ENCODE assay signal across 9 mouse cellular contexts in genomic region chr11:87710262-87710615, GRCm38 (mm10). TPM values are rescaled to one million over a fixed set of nuclear protein-coding genes. Genes with fewer than 3 reads are reported as not detected.
DNase-seq lines count a peak whose midpoint lies in the region; ATAC-seq lines count a peak whose summit lies in the region.
"Had no signal": no experiment of that assay in that cellular context is flagged by ENCODE, and none has a peak within 500 bp of the region (broad histone marks: within the 10 kb centered on the region; RNA-seq: fewer than 3 reads in every experiment).

No protein-coding gene starts in this region.

- ATAC-seq in heart, embryonic 15.5 days (replicated peaks; ENCODE audit: insufficient number of reproducible peaks, insufficient read depth, low FRiP score, low read depth): no peak
- ATAC-seq in embryonic facial prominence, embryonic 12.5 days (ENCODE audit: insufficient number of reproducible peaks, insufficient read depth, low FRiP score, low TSS enrichment): no peak
- ATAC-seq in intestine, embryonic 15.5 days: no peak; the same call in 1 of the 2 replicates
- no peak for ATAC-seq in midbrain, embryonic 16.5 days

- peaks cover 14% of the 10 kb centered on the region; the same call in 1 of the 2 replicates for H3K27me3 ChIP-seq in heart, embryonic 15.5 days
- no peaks in the 10 kb centered on the region for H3K27me3 ChIP-seq in embryonic facial prominence, embryonic 12.5 days
- H3K27me3 ChIP-seq in intestine, embryonic 15.5 days (replicated peaks): no peaks in the 10 kb centered on the region
- H3K27me3 ChIP-seq in midbrain, embryonic 16.5 days (ENCODE audit: control insufficient read depth, insufficient read depth, low read depth, low read length): no peaks in the 10 kb centered on the region

- intact Hi-C loops in heart, postnatal 36 days (cut with DNase I): no loop called here

- 51% methylated on average over 7 of the region's 7 CpGs for WGBS in heart, embryonic 15.5 days
- 52% methylated on average over 7 of the region's 7 CpGs for WGBS in embryonic facial prominence, embryonic 12.5 days
- 41% methylated on average over 7 of the region's 7 CpGs for WGBS in intestine, embryonic 15.5 days
- 62% methylated on average over 7 of the region's 7 CpGs for WGBS in midbrain, embryonic 16.5 days

- peak overlapping the region; percentile 36 for H3K4me3 ChIP-seq in heart, embryonic 15.5 days
- H3K4me3 ChIP-seq in embryonic facial prominence, embryonic 12.5 days: peak overlapping the region; percentile 16
- peak overlapping the region; percentile 16 for H3K4me3 ChIP-seq in intestine, embryonic 15.5 days (replicated peaks)
- peak overlapping the region; percentile 29; the same call in 1 of the 2 replicates for H3K4me3 ChIP-seq in midbrain, embryonic 16.5 days (ENCODE audit: low read depth, low read length)
- H3K4me3 ChIP-seq: left cerebral cortex, adult 2 months had no signal

- H3K4me2 ChIP-seq in heart, embryonic 15.5 days: peak overlapping the region; percentile 58
- peak overlapping the region; percentile 49 for H3K4me2 ChIP-seq in embryonic facial prominence, embryonic 12.5 days (replicated peaks)
- peak overlapping the region; percentile 57 for H3K4me2 ChIP-seq in intestine, embryonic 15.5 days (replicated peaks)
- H3K4me2 ChIP-seq in midbrain, embryonic 16.5 days (ENCODE audit: low read length): peak overlapping the region; percentile 47

- H3K4me1 ChIP-seq in heart, embryonic 15.5 days (replicated peaks): peaks cover 15% of the 10 kb centered on the region
- peaks cover 5% of the 10 kb centered on the region; the same call in 1 of the 2 replicates for H3K4me1 ChIP-seq in embryonic facial prominence, embryonic 12.5 days
- H3K4me1 ChIP-seq in intestine, embryonic 15.5 days (replicated peaks): peaks cover 12% of the 10 kb centered on the region
- H3K4me1 ChIP-seq in midbrain, embryonic 16.5 days (ENCODE audit: control insufficient read depth, insufficient read depth, low read length): peaks cover 10% of the 10 kb centered on the region

- no peaks in the 10 kb centered on the region for H3K36me3 ChIP-seq in heart, embryonic 15.5 days
- no peaks in the 10 kb centered on the region for H3K36me3 ChIP-seq in embryonic facial prominence, embryonic 12.5 days
- no peaks in the 10 kb centered on the region for H3K36me3 ChIP-seq in intestine, embryonic 15.5 days
- H3K36me3 ChIP-seq in midbrain, embryonic 16.5 days (ENCODE audit: control insufficient read depth, insufficient read depth, low read length): no peaks in the 10 kb centered on the region

- H3K9ac ChIP-seq in heart, embryonic 15.5 days: peak overlapping the region; percentile 15; the same call in 1 of the 2 replicates
- H3K9ac ChIP-seq in embryonic facial prominence, embryonic 12.5 days: no peak overlapping the region
- 0 out of 2 replicates have a peak overlapping the region, but pooled peaks have one; percentile 13 for H3K9ac ChIP-seq in intestine, embryonic 15.5 days
- H3K9ac ChIP-seq in midbrain, embryonic 16.5 days (ENCODE audit: low read depth, low read length): peak overlapping the region; percentile 22; the same call in 1 of the 2 replicates

- H3K9me3 ChIP-seq in heart, embryonic 15.5 days (replicated peaks): no peaks in the 10 kb centered on the region
- no peaks in the 10 kb centered on the region for H3K9me3 ChIP-seq in embryonic facial prominence, embryonic 12.5 days
- no peaks in the 10 kb centered on the region for H3K9me3 ChIP-seq in intestine, embryonic 15.5 days
- no peaks in the 10 kb centered on the region for H3K9me3 ChIP-seq in midbrain, embryonic 16.5 days (replicated peaks; ENCODE audit: control insufficient read depth, low read length, poor library complexity, severe bottlenecking)

- no peak overlapping the region for H3K27ac ChIP-seq in heart, embryonic 15.5 days
- peak overlapping the region; percentile 43; the same call in 1 of the 2 replicates for H3K27ac ChIP-seq in embryonic facial prominence, embryonic 12.5 days
- H3K27ac ChIP-seq in intestine, embryonic 15.5 days: peak overlapping the region; percentile 84
- H3K27ac ChIP-seq in midbrain, embryonic 16.5 days (ENCODE audit: low read length): no peak overlapping the region
- H3K27ac ChIP-seq: left cerebral cortex, adult 2 months had no signal

- DNase-seq in heart, postnatal 36 days: no peak
- DNase-seq in c-Kit-positive CD71-positive TER-119-positive erythroid progenitor cells, embryonic 14.5 days (ENCODE audit: low spot score): no peak
- DNase-seq in thymus, postnatal 36 days: no peak
- no peak for DNase-seq in retina, embryonic 14.5 days (ENCODE audit: low spot score)

RNA-seq across cellular contexts. Expression of gene Supt4a, which starts 27.1 kb away (rescaled TPM):
- 101 and 103 TPM in 2 replicates for polyA plus RNA-seq in heart, embryonic 15.5 days (2015; fragmentation: Nextera tagmentation; extraction: Ambion mirVana)
- total RNA-seq in heart, postnatal 36 days (2021): 10 to 100 TPM; 46.5 to 55.3 TPM
- polyA plus RNA-seq in embryonic facial prominence, embryonic 12.5 days (2016; fragmentation: Nextera tagmentation; extraction: Ambion mirVana): 158 TPM in 2 replicates
- polyA plus RNA-seq in intestine, embryonic 15.5 days (2015; fragmentation: Nextera tagmentation; extraction: Ambion mirVana): 117 and 121 TPM in 2 replicates
- polyA plus RNA-seq in midbrain, embryonic 16.5 days (2015; fragmentation: Nextera tagmentation; extraction: Ambion mirVana): 127 TPM in 2 replicates

RNA-seq across cellular contexts. Expression of gene Rnf43, which starts 47.7 kb away (rescaled TPM):
- 1.3 and 3.3 TPM in 2 replicates for polyA plus RNA-seq in heart, embryonic 15.5 days (2015; fragmentation: Nextera tagmentation; extraction: Ambion mirVana)
- under 1 TPM; 0.24 to 0.47 TPM for total RNA-seq in heart, postnatal 36 days (2021)
- 4.5 and 5.5 TPM in 2 replicates for polyA plus RNA-seq in embryonic facial prominence, embryonic 12.5 days (2016; fragmentation: Nextera tagmentation; extraction: Ambion mirVana)
- polyA plus RNA-seq in intestine, embryonic 15.5 days (2015; fragmentation: Nextera tagmentation; extraction: Ambion mirVana): 14.1 and 14.7 TPM in 2 replicates
- 0.68 and 1.4 TPM in 2 replicates for polyA plus RNA-seq in midbrain, embryonic 16.5 days (2015; fragmentation: Nextera tagmentation; extraction: Ambion mirVana)

RNA-seq across cellular contexts. Expression of gene Tspoap1, which starts 50.1 kb away (rescaled TPM):
- 0.24 and 1.9 TPM in 2 replicates for polyA plus RNA-seq in heart, embryonic 15.5 days (2015; fragmentation: Nextera tagmentation; extraction: Ambion mirVana)
- total RNA-seq in heart, postnatal 36 days (2021): under 1 TPM in 1 of 2 experiments, not detected in 1; 0.08 TPM
- 5.1 and 8.6 TPM in 2 replicates for polyA plus RNA-seq in embryonic facial prominence, embryonic 12.5 days (2016; fragmentation: Nextera tagmentation; extraction: Ambion mirVana)
- 0.96 and 1.5 TPM in 2 replicates for polyA plus RNA-seq in intestine, embryonic 15.5 days (2015; fragmentation: Nextera tagmentation; extraction: Ambion mirVana)
- 62.6 and 68.5 TPM in 2 replicates for polyA plus RNA-seq in midbrain, embryonic 16.5 days (2015; fragmentation: Nextera tagmentation; extraction: Ambion mirVana)

Comparison
In these comparisons a context has a peak if more than half of its experiments do, and no peak if none do; other contexts are left out.
1. H3K27ac ChIP-seq: peak in embryonic facial prominence, embryonic 12.5 days (single experiment) and intestine, embryonic 15.5 days (single experiment); none in heart, embryonic 15.5 days (single experiment) and midbrain, embryonic 16.5 days (single experiment).
2. Peak in every context shown above with its lines, with median percentiles within 50 percentile points of each other: H3K4me2 ChIP-seq and H3K4me3 ChIP-seq.